Mouse (Mus musculus) hindbrain, embryonic 14.5 days (tissue): ENCODE results near the gene Gm136. TPM values are rescaled to one million over a fixed set of nuclear protein-coding genes. Genes with fewer than 3 reads are reported as not detected.

Experiments
- ATAC-seq: fragments of 200-750 bp; cut with Nextera tagmentation; 2 replicates; pipeline ENCODE4 v1.8.0; 2017; ENCODE audit warnings: moderate number of reproducible peaks, mild to moderate bottlenecking, moderate TSS enrichment, moderate library complexity; ENCODE audit not compliant: low FRiP score
- DNase-seq: peaks from one replicate; pipeline ENCODE4 v3.0.0-alpha.2; 2015; ENCODE audit warnings: low spot score
- H3K27ac ChIP-seq: fragments of 300-500 bp; sonication (generic); 2 replicates; pipeline ENCODE4 v1.5.1; 2014; ENCODE audit warnings: mild to moderate bottlenecking, moderate library complexity
- H3K27me3 ChIP-seq: fragments of 300-500 bp; sonication (generic); 2 replicates; pipeline ENCODE4 v1.6.1; 2014; ENCODE audit warnings: mild to moderate bottlenecking, low read length, mixed read lengths; ENCODE audit not compliant: control insufficient read depth, insufficient read depth
- H3K36me3 ChIP-seq: fragments of 300-500 bp; sonication (generic); replicated peaks from 2 replicates; pipeline ENCODE4 v1.6.1; 2014; ENCODE audit not compliant: control insufficient read depth, insufficient read depth
- H3K4me1 ChIP-seq: fragments of 300-500 bp; sonication (generic); replicated peaks from 2 replicates; pipeline ENCODE4 v1.6.1; 2014; ENCODE audit warnings: antibody characterized with exemption, low read length, mixed read lengths; ENCODE audit not compliant: control insufficient read depth, insufficient read depth
- H3K4me2 ChIP-seq: fragments of 300-500 bp; sonication (generic); replicated peaks from 2 replicates; pipeline ENCODE4 v1.6.1; 2014; ENCODE audit warnings: mild to moderate bottlenecking, moderate library complexity
- H3K4me3 ChIP-seq: fragments of 300-500 bp; sonication (generic); replicated peaks from 2 replicates; pipeline ENCODE4 v1.5.1; 2014; ENCODE audit warnings: mild to moderate bottlenecking, low read length
- H3K9ac ChIP-seq: fragments of 300-500 bp; sonication (generic); 2 replicates; pipeline ENCODE4 v1.6.1; 2014
- H3K9me3 ChIP-seq: fragments of 300-500 bp; sonication (generic); 2 replicates; pipeline ENCODE4 v1.6.1; 2016; ENCODE audit warnings: low read length; ENCODE audit not compliant: control insufficient read depth
- WGBS: fragments of 180-500 bp; shearing (Covaris S2); extraction: QIAGEN DNeasy Blood & Tissue Kit; methylation state at CpG from one replicate; pipeline ENCODE4 v1.1.7; 2014; 5-methylcytosine and 5-hydroxymethylcytosine counted together
- polyA plus RNA-seq: library from polyadenylated mRNA; unstranded; fragments of >200 nt; fragmentation: Nextera tagmentation; extraction: Ambion mirVana; gene quantifications from 2 replicates; pipeline ENCODE4 v1.2.1, GENCODE M21; 2014

The Gm136 gene
- polyA plus RNA-seq, 1 experiment from 2014 or later = not detected

GRCm38 (mm10) chr4:34720127-34720895 is 35.8 kb downstream of the Gm136 start:
- H3K9ac ChIP-seq = no peak overlapping the region
- no peak overlapping the region for H3K4me2 ChIP-seq
- H3K9me3 ChIP-seq = peaks cover 6% of the 10 kb centered on the region; the same call in 1 of the 2 replicates
- H3K36me3 ChIP-seq = no peaks in the 10 kb centered on the region
- no peak for DNase-seq
- H3K4me1 ChIP-seq = no peaks in the 10 kb centered on the region
- H3K27ac ChIP-seq = no peak overlapping the region
- H3K27me3 ChIP-seq = no peaks in the 10 kb centered on the region
- WGBS = 93% methylated on average over 7 of the region's 7 CpGs
- no peak for ATAC-seq
- no peak overlapping the region for H3K4me3 ChIP-seq

GRCm38 (mm10) chr4:34719421-34719820 is 36.6 kb downstream of the Gm136 start:
- no peaks in the 10 kb centered on the region for H3K4me1 ChIP-seq
- WGBS = 97% methylated on average over 12 of the region's 12 CpGs
- ATAC-seq = no peak

GRCm38 (mm10) chr4:34715062-34715461 is 41.0 kb downstream of the Gm136 start:
- ATAC-seq (no peak), DNase-seq (no peak)
- peaks cover under 1% of the 10 kb centered on the region; the same call in 1 of the 2 replicates for H3K9me3 ChIP-seq
- no peak overlapping the region for H3K4me3 ChIP-seq
- H3K27me3 ChIP-seq = no peaks in the 10 kb centered on the region
- no peak overlapping the region for H3K4me2 ChIP-seq
- H3K27ac ChIP-seq = no peak overlapping the region
- no peak overlapping the region for H3K9ac ChIP-seq
- WGBS = 91% methylated on average over 1 of the region's 1 CpGs
- no peaks in the 10 kb centered on the region for H3K4me1 ChIP-seq
- no peaks in the 10 kb centered on the region for H3K36me3 ChIP-seq

More at GRCm38 (mm10) chr4:34719421-34719820, 36.6 kb downstream of the Gm136 start:
- Histone ChIP-seq H3K27ac (no peak overlapping the region), H3K4me3 (no peak overlapping the region), H3K27me3 (no peaks in the 10 kb centered on the region), H3K9me3 (peaks cover 6% of the 10 kb centered on the region; the same call in 1 of the 2 replicates), H3K9ac (no peak overlapping the region), H3K4me2 (no peak overlapping the region), H3K36me3 (no peaks in the 10 kb centered on the region)
- no peak for DNase-seq

GRCm38 (mm10) chr4:34708127-34708526 is 47.9 kb downstream of the Gm136 start:
- DNase-seq (no peak), ATAC-seq (no peak)
- H3K4me1 ChIP-seq = no peaks in the 10 kb centered on the region
- H3K9me3 ChIP-seq = no peaks in the 10 kb centered on the region
- H3K4me3 ChIP-seq = no peak overlapping the region
- H3K4me2 ChIP-seq = no peak overlapping the region
- no peaks in the 10 kb centered on the region for H3K27me3 ChIP-seq
- no peak overlapping the region for H3K27ac ChIP-seq
- WGBS = 82% methylated on average over 3 of the region's 3 CpGs
- no peak overlapping the region for H3K9ac ChIP-seq
- H3K36me3 ChIP-seq = no peaks in the 10 kb centered on the region

GRCm38 (mm10) chr4:34707248-34707647 is 48.8 kb downstream of the Gm136 start:
- no peak for DNase-seq
- no peaks in the 10 kb centered on the region for H3K27me3 ChIP-seq
- H3K4me2 ChIP-seq = no peak overlapping the region
- H3K36me3 ChIP-seq = no peaks in the 10 kb centered on the region
- H3K4me1 ChIP-seq = no peaks in the 10 kb centered on the region
- no peak overlapping the region for H3K9ac ChIP-seq
- no peak overlapping the region for H3K4me3 ChIP-seq
- 77% methylated on average over 3 of the region's 3 CpGs for WGBS
- H3K27ac ChIP-seq = no peak overlapping the region
- H3K9me3 ChIP-seq = no peaks in the 10 kb centered on the region
- ATAC-seq = no peak

- Histone ChIP-seq H3K4me1 (no peaks in the 10 kb centered on the region), H3K27ac (no peak overlapping the region), H3K4me2 (no peak overlapping the region), H3K4me3 (no peak overlapping the region), H3K27me3 (no peaks in the 10 kb centered on the region), H3K36me3 (no peaks in the 10 kb centered on the region), H3K9me3 (no peaks in the 10 kb centered on the region), H3K9ac (no peak overlapping the region)
- ATAC-seq = no peak
- DNase-seq = no peak
- 74% methylated on average over 4 of the region's 4 CpGs for WGBS
These were observed 53.0 kb downstream of the Gm136 start for GRCm38 (mm10) chr4:34703029-34703428.

- DNase-seq = no peak
- WGBS = 98% methylated on average over 11 of the region's 11 CpGs
These were observed 53.8 kb downstream of the Gm136 start for GRCm38 (mm10) chr4:34702231-34702630.

GRCm38 (mm10) chr4:34701528-34701927 is 54.5 kb downstream of the Gm136 start:
- 48% methylated on average over 5 of the region's 5 CpGs for WGBS

More at GRCm38 (mm10) chr4:34702231-34702630, 53.8 kb downstream of the Gm136 start:
- H3K36me3 ChIP-seq = no peaks in the 10 kb centered on the region
- H3K27ac ChIP-seq = no peak overlapping the region
- no peaks in the 10 kb centered on the region for H3K9me3 ChIP-seq
- H3K9ac ChIP-seq = no peak overlapping the region
- ATAC-seq = no peak
- no peak overlapping the region for H3K4me3 ChIP-seq
- no peak overlapping the region for H3K4me2 ChIP-seq
- H3K4me1 ChIP-seq = no peaks in the 10 kb centered on the region
- no peaks in the 10 kb centered on the region for H3K27me3 ChIP-seq

More at GRCm38 (mm10) chr4:34701528-34701927, 54.5 kb downstream of the Gm136 start:
- H3K4me3 ChIP-seq = no peak overlapping the region
- no peaks in the 10 kb centered on the region for H3K4me1 ChIP-seq
- H3K27ac ChIP-seq = no peak overlapping the region
- no peaks in the 10 kb centered on the region for H3K36me3 ChIP-seq
- no peaks in the 10 kb centered on the region for H3K9me3 ChIP-seq
- DNase-seq (no peak), ATAC-seq (no peak)
- no peak overlapping the region for H3K9ac ChIP-seq
- H3K27me3 ChIP-seq = no peaks in the 10 kb centered on the region
- H3K4me2 ChIP-seq = no peak overlapping the region
